Mouse (Mus musculus): ENCODE measurements around the gene Fam78b. TPM values are rescaled to one million over a fixed set of nuclear protein-coding genes. Genes with fewer than 3 reads are reported as not detected.

Gene Fam78b
- polyA plus RNA-seq, 1 experiment = 1.6 TPM

- H3K4me3 ChIP-seq (ENCODE audit: control insufficient read depth, insufficient read depth, low read length) = no peak overlapping the region
- no peaks in the 10 kb centered on the region for H3K27me3 ChIP-seq (ENCODE audit: control insufficient read depth, insufficient read depth, low read length)
- no peak overlapping the region for H3K27ac ChIP-seq (ENCODE audit: control insufficient read depth, insufficient read depth, low read length)
- no peak for DNase-seq
- H3K4me1 ChIP-seq (replicated peaks; ENCODE audit: control insufficient read depth, insufficient read depth, low read length) = no peaks in the 10 kb centered on the region
- no peak for TF ChIP-seq CTCF (IDR thresholded peaks at IDR 0.05; ENCODE audit: borderline replicate concordance, control insufficient read depth, extremely low read depth, insufficient read depth, low read length, poor library complexity)
- TF ChIP-seq POLR2A (IDR thresholded peaks at IDR 0.05; ENCODE audit: control insufficient read depth, extremely low read depth, insufficient read depth, low read length, poor library complexity) = no peak
- H3K36me3 ChIP-seq (ENCODE audit: control insufficient read depth, insufficient read depth, low read length) = no peaks in the 10 kb centered on the region
- WGBS = 88% methylated on average over 8 of the region's 8 CpGs
Measured at GRCm38 (mm10) chr1:167108973-167109509, 107.8 kb downstream of the Fam78b start.

- H3K27ac ChIP-seq (ENCODE audit: control insufficient read depth, insufficient read depth, low read length) = no peak overlapping the region
- H3K4me1 ChIP-seq (replicated peaks; ENCODE audit: control insufficient read depth, insufficient read depth, low read length) = no peaks in the 10 kb centered on the region
- H3K36me3 ChIP-seq (ENCODE audit: control insufficient read depth, insufficient read depth, low read length) = no peaks in the 10 kb centered on the region
- TF ChIP-seq CTCF (IDR thresholded peaks at IDR 0.05; ENCODE audit: borderline replicate concordance, control insufficient read depth, extremely low read depth, insufficient read depth, low read length, poor library complexity) = no peak
- no peak for TF ChIP-seq POLR2A (IDR thresholded peaks at IDR 0.05; ENCODE audit: control insufficient read depth, extremely low read depth, insufficient read depth, low read length, poor library complexity)
- no peak for DNase-seq
- no peaks in the 10 kb centered on the region for H3K27me3 ChIP-seq (ENCODE audit: control insufficient read depth, insufficient read depth, low read length)
- WGBS = 78% methylated on average over 4 of the region's 4 CpGs
- H3K4me3 ChIP-seq (ENCODE audit: control insufficient read depth, insufficient read depth, low read length) = no peak overlapping the region
Measured at GRCm38 (mm10) chr1:167114363-167115050, 113.3 kb downstream of the Fam78b start.

- no peak for TF ChIP-seq CTCF (IDR thresholded peaks at IDR 0.05; ENCODE audit: borderline replicate concordance, control insufficient read depth, extremely low read depth, insufficient read depth, low read length, poor library complexity)
- no peak for TF ChIP-seq POLR2A (IDR thresholded peaks at IDR 0.05; ENCODE audit: control insufficient read depth, extremely low read depth, insufficient read depth, low read length, poor library complexity)
- 29% methylated on average over 4 of the region's 4 CpGs for WGBS
- DNase-seq = no peak
- Histone ChIP-seq H3K4me3 (ENCODE audit: control insufficient read depth, insufficient read depth, low read length) (no peak overlapping the region), H3K27me3 (ENCODE audit: control insufficient read depth, insufficient read depth, low read length) (no peaks in the 10 kb centered on the region), H3K4me1 (replicated peaks; ENCODE audit: control insufficient read depth, insufficient read depth, low read length) (no peaks in the 10 kb centered on the region), H3K27ac (ENCODE audit: control insufficient read depth, insufficient read depth, low read length) (no peak overlapping the region), H3K36me3 (ENCODE audit: control insufficient read depth, insufficient read depth, low read length) (no peaks in the 10 kb centered on the region)
Measured at GRCm38 (mm10) chr1:167115121-167115520, 113.9 kb downstream of the Fam78b start.

- TF ChIP-seq POLR2A (IDR thresholded peaks at IDR 0.05; ENCODE audit: control insufficient read depth, extremely low read depth, insufficient read depth, low read length, poor library complexity) = no peak
- no peak for TF ChIP-seq CTCF (IDR thresholded peaks at IDR 0.05; ENCODE audit: borderline replicate concordance, control insufficient read depth, extremely low read depth, insufficient read depth, low read length, poor library complexity)
Measured at GRCm38 (mm10) chr1:167116733-167117132, 115.5 kb downstream of the Fam78b start.

GRCm38 (mm10) chr1:167118971-167119370, 117.8 kb downstream of the Fam78b start:
- TF ChIP-seq CTCF (IDR thresholded peaks at IDR 0.05; ENCODE audit: borderline replicate concordance, control insufficient read depth, extremely low read depth, insufficient read depth, low read length, poor library complexity) (no peak), POLR2A (IDR thresholded peaks at IDR 0.05; ENCODE audit: control insufficient read depth, extremely low read depth, insufficient read depth, low read length, poor library complexity) (no peak)
- H3K27ac ChIP-seq (ENCODE audit: control insufficient read depth, insufficient read depth, low read length) = no peak overlapping the region
- DNase-seq = no peak
- no peaks in the 10 kb centered on the region for H3K27me3 ChIP-seq (ENCODE audit: control insufficient read depth, insufficient read depth, low read length)
- no peaks in the 10 kb centered on the region for H3K4me1 ChIP-seq (replicated peaks; ENCODE audit: control insufficient read depth, insufficient read depth, low read length)
- 89% methylated on average over 7 of the region's 7 CpGs for WGBS
- no peaks in the 10 kb centered on the region for H3K36me3 ChIP-seq (ENCODE audit: control insufficient read depth, insufficient read depth, low read length)
- H3K4me3 ChIP-seq (ENCODE audit: control insufficient read depth, insufficient read depth, low read length) = no peak overlapping the region

More at GRCm38 (mm10) chr1:167116733-167117132, 115.5 kb downstream of the Fam78b start:
- H3K27me3 ChIP-seq (ENCODE audit: control insufficient read depth, insufficient read depth, low read length) = no peaks in the 10 kb centered on the region
- 90% methylated on average over 3 of the region's 3 CpGs for WGBS
- DNase-seq = no peak
- no peaks in the 10 kb centered on the region for H3K36me3 ChIP-seq (ENCODE audit: control insufficient read depth, insufficient read depth, low read length)
- no peaks in the 10 kb centered on the region for H3K4me1 ChIP-seq (replicated peaks; ENCODE audit: control insufficient read depth, insufficient read depth, low read length)
- H3K4me3 ChIP-seq (ENCODE audit: control insufficient read depth, insufficient read depth, low read length) = no peak overlapping the region
- no peak overlapping the region for H3K27ac ChIP-seq (ENCODE audit: control insufficient read depth, insufficient read depth, low read length)

- TF ChIP-seq POLR2A (IDR thresholded peaks at IDR 0.05; ENCODE audit: control insufficient read depth, extremely low read depth, insufficient read depth, low read length, poor library complexity) = no peak
- DNase-seq = no peak
- 84% methylated on average over 8 of the region's 8 CpGs for WGBS
Measured at GRCm38 (mm10) chr1:167119439-167119838, 118.2 kb downstream of the Fam78b start.

More at GRCm38 (mm10) chr1:167119439-167119838, 118.2 kb downstream of the Fam78b start:
- Histone ChIP-seq H3K27ac (ENCODE audit: control insufficient read depth, insufficient read depth, low read length) (no peak overlapping the region), H3K27me3 (ENCODE audit: control insufficient read depth, insufficient read depth, low read length) (no peaks in the 10 kb centered on the region), H3K36me3 (ENCODE audit: control insufficient read depth, insufficient read depth, low read length) (no peaks in the 10 kb centered on the region), H3K4me1 (replicated peaks; ENCODE audit: control insufficient read depth, insufficient read depth, low read length) (no peaks in the 10 kb centered on the region), H3K4me3 (ENCODE audit: control insufficient read depth, insufficient read depth, low read length) (no peak overlapping the region)
